Mouse (Mus musculus) midbrain, embryonic 11.5 days (tissue): ENCODE data around the gene Olfr1122. TPM values are rescaled to one million over a fixed set of nuclear protein-coding genes. Genes with fewer than 3 reads are reported as not detected.
"Not testable (repeated sequence)": the region's sequence is repeated elsewhere in the genome, so short reads cannot be mapped to it uniquely, and the experiment has no call there.

Source experiments
- ATAC-seq: fragments of 200-750 bp; cut with Nextera tagmentation; 2 replicates; pipeline ENCODE4 v1.8.0; 2017; ENCODE audit warnings: moderate TSS enrichment, moderate library complexity; ENCODE audit not compliant: low FRiP score
- DNase-seq: peaks from one replicate; pipeline ENCODE4 v3.0.0; 2015; ENCODE audit warnings: low spot score; ENCODE audit errors: missing footprints
- H3K27ac ChIP-seq: fragments of 300-500 bp; sonication (generic); 2 replicates; pipeline ENCODE4 v1.5.1; 2014; ENCODE audit warnings: low read depth, low read length
- H3K27me3 ChIP-seq: fragments of 300-500 bp; sonication (generic); 2 replicates; pipeline ENCODE4 v1.6.1; 2014; ENCODE audit warnings: mild to moderate bottlenecking, low read length, moderate library complexity, mixed read lengths; ENCODE audit not compliant: control insufficient read depth, insufficient read depth
- H3K36me3 ChIP-seq: fragments of 300-500 bp; sonication (generic); 2 replicates; pipeline ENCODE4 v1.6.1; 2014; ENCODE audit warnings: mild to moderate bottlenecking, low read length, moderate library complexity, mixed read lengths; ENCODE audit not compliant: control insufficient read depth, insufficient read depth
- H3K4me1 ChIP-seq: fragments of 300-500 bp; sonication (generic); 2 replicates; pipeline ENCODE4 v1.6.1; 2014; ENCODE audit warnings: low read length; ENCODE audit not compliant: control insufficient read depth, insufficient read depth
- H3K4me2 ChIP-seq: fragments of 300-500 bp; sonication (generic); 2 replicates; pipeline ENCODE4 v1.6.1; 2014; ENCODE audit warnings: mild to moderate bottlenecking, moderate library complexity
- H3K4me3 ChIP-seq: fragments of 300-500 bp; sonication (generic); 2 replicates; pipeline ENCODE4 v1.5.1; 2014; ENCODE audit warnings: low read depth, low read length
- H3K9ac ChIP-seq: fragments of 300-500 bp; sonication (generic); 2 replicates; pipeline ENCODE4 v1.6.1; 2014; ENCODE audit warnings: low read length
- H3K9me3 ChIP-seq: fragments of 300-500 bp; sonication (generic); 2 replicates; pipeline ENCODE4 v1.6.1; 2016; ENCODE audit warnings: low read length; ENCODE audit not compliant: control insufficient read depth
- WGBS: fragments of 180-500 bp; shearing (Covaris S2); extraction: QIAGEN DNeasy Blood & Tissue Kit; methylation state at CpG from one replicate; pipeline ENCODE4 v1.1.7; 2014; 5-methylcytosine and 5-hydroxymethylcytosine counted together
- polyA plus RNA-seq: library from polyadenylated mRNA; unstranded; fragments of >200 nt; fragmentation: Nextera tagmentation; extraction: Ambion mirVana; gene quantifications from 2 replicates; pipeline ENCODE4 v1.2.1, GENCODE M21; 2014

Gene Olfr1122
- not detected in 2 replicates for polyA plus RNA-seq

- Histone ChIP-seq H3K36me3 (no peaks in the 10 kb centered on the region), H3K4me2 (no peak within 1 kb of the TSS), H3K9ac (no peak within 1 kb of the TSS), H3K4me3 (no peak within 1 kb of the TSS), H3K27ac (no peak within 1 kb of the TSS), H3K27me3 (no peaks in the 10 kb centered on the region), H3K4me1 (no peaks in the 10 kb centered on the region), H3K9me3 (no peaks in the 10 kb centered on the region)
- DNase-seq (no peak), ATAC-seq (no peak)
- WGBS = 86% methylated on average over 2 of the region's 2 CpGs
Observed at GRCm38 (mm10) chr2:87385549-87385948, at the start of gene Olfr1122. TSS of gene Olfr1122 (plus strand) at chr2:87385849.

- no peak within 1 kb of the TSS for H3K27ac ChIP-seq
- DNase-seq (no peak), ATAC-seq (no peak)
- no peak within 1 kb of the TSS for H3K4me3 ChIP-seq
- H3K4me1 ChIP-seq = no peaks in the 10 kb centered on the region
- no peak within 1 kb of the TSS for H3K9ac ChIP-seq
- no peak within 1 kb of the TSS for H3K4me2 ChIP-seq
- no peaks in the 10 kb centered on the region for H3K9me3 ChIP-seq
- no peaks in the 10 kb centered on the region for H3K27me3 ChIP-seq
- 69% methylated on average over 2 of the region's 2 CpGs for WGBS
- H3K36me3 ChIP-seq = no peaks in the 10 kb centered on the region
Observed at GRCm38 (mm10) chr2:87354515-87354914, 31.1 kb upstream of the Olfr1122 start, which contains the start of gene Olfr1120. TSS of gene Olfr1120 (plus strand) at chr2:87354815.

GRCm38 (mm10) chr2:87360121-87360520 lies 25.5 kb upstream of the Olfr1122 start:
- not testable (repeated sequence) for H3K9me3 ChIP-seq, H3K9ac ChIP-seq, H3K4me2 ChIP-seq, H3K4me3 ChIP-seq, ATAC-seq, H3K27me3 ChIP-seq, H3K4me1 ChIP-seq, H3K27ac ChIP-seq, DNase-seq, H3K36me3 ChIP-seq
- 90% methylated on average over 2 of the region's 2 CpGs for WGBS

GRCm38 (mm10) chr2:87369595-87369994 lies 16.1 kb upstream of the Olfr1122 start, which contains the start of gene Olfr1121:
TSS of gene Olfr1121 (plus strand) at chr2:87369895.
- ATAC-seq (no peak), DNase-seq (no peak)
- H3K4me3 ChIP-seq = no peak within 1 kb of the TSS
- 42% methylated on average over 1 of the region's 1 CpGs for WGBS
- no peak within 1 kb of the TSS for H3K4me2 ChIP-seq
- H3K36me3 ChIP-seq = no peaks in the 10 kb centered on the region
- H3K27ac ChIP-seq = no peak within 1 kb of the TSS
- no peaks in the 10 kb centered on the region for H3K9me3 ChIP-seq
- no peaks in the 10 kb centered on the region for H3K4me1 ChIP-seq
- no peaks in the 10 kb centered on the region for H3K27me3 ChIP-seq
- no peak within 1 kb of the TSS for H3K9ac ChIP-seq

- no peak for ATAC-seq
- Histone ChIP-seq H3K27ac (no peak overlapping the region), H3K36me3 (no peaks in the 10 kb centered on the region), H3K4me2 (no peak overlapping the region), H3K9ac (no peak overlapping the region), H3K9me3 (no peaks in the 10 kb centered on the region), H3K27me3 (no peaks in the 10 kb centered on the region), H3K4me1 (no peaks in the 10 kb centered on the region), H3K4me3 (no peak overlapping the region)
- no peak for DNase-seq
- WGBS = 91% methylated on average over 4 of the region's 4 CpGs
Observed at GRCm38 (mm10) chr2:87371726-87372125, 13.9 kb upstream of the Olfr1122 start.

DNA sequence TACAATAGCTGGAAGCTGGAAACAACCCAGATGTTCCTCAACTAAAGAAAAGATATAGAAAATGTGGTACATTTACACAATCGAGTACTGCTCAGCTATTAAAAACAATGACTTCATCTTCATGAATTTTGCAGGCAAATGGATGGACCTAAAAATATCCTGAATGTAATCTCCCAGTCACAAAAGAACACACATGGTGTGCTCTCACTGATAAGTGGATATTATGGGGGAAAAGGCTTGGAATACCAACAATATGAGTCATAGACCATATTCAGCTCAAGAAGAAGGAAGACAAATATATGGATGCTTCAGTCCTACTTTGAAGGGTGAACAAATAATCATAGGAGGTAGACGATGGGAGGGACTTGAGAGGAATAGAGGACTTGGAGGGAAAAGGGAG lies 1.7 kb upstream of the Olfr1122 start:
- Histone ChIP-seq H3K4me3 (no peak overlapping the region), H3K27ac (no peak overlapping the region), H3K27me3 (no peaks in the 10 kb centered on the region), H3K9me3 (no peaks in the 10 kb centered on the region), H3K9ac (no peak overlapping the region), H3K4me2 (no peak overlapping the region), H3K4me1 (no peaks in the 10 kb centered on the region), H3K36me3 (no peaks in the 10 kb centered on the region)
- no peak for DNase-seq
- WGBS = 83% methylated on average over 2 of the region's 2 CpGs
- no peak for ATAC-seq

- 87% methylated on average over 5 of the region's 5 CpGs for WGBS
- not testable (repeated sequence) for H3K27me3 ChIP-seq, H3K9me3 ChIP-seq, H3K9ac ChIP-seq, H3K4me3 ChIP-seq, H3K4me1 ChIP-seq, DNase-seq, H3K4me2 ChIP-seq, H3K36me3 ChIP-seq, H3K27ac ChIP-seq
- ATAC-seq = peak; percentile 61
Observed at GRCm38 (mm10) chr2:87393605-87394004, 8.0 kb downstream of the Olfr1122 start.

DNA sequence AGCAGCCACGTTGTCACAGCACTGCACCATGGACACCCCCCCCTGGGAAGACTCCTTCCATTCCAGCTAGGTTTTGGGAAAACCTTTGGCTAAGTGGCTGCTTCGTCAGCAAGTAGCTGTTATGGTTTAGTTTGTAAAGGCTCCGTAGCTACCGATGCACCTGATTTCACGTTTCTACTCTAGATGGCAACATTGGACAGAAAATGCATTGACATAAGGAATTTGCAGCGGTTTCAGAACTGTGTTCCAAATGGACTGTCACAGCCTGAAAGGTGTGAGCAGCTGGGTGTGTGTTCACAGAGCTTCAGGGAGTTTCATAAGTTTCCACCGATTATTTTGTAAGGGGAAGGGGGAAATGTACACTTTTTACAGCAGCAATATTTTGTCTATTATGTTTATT lies 9.0 kb downstream of the Olfr1122 start:
- H3K4me1 ChIP-seq, H3K9ac ChIP-seq, H3K27ac ChIP-seq, H3K4me2 ChIP-seq, DNase-seq, H3K9me3 ChIP-seq, H3K27me3 ChIP-seq, H3K36me3 ChIP-seq, ATAC-seq, H3K4me3 ChIP-seq: not testable (repeated sequence)
- WGBS = 85% methylated on average over 7 of the region's 7 CpGs

- ATAC-seq (no peak), DNase-seq (no peak)
- WGBS = 79% methylated on average over 1 of the region's 1 CpGs
- Histone ChIP-seq H3K27me3 (no peaks in the 10 kb centered on the region), H3K27ac (no peak within 1 kb of the TSS), H3K4me2 (no peak within 1 kb of the TSS), H3K9ac (no peak within 1 kb of the TSS), H3K36me3 (no peaks in the 10 kb centered on the region), H3K9me3 (no peaks in the 10 kb centered on the region), H3K4me1 (no peaks in the 10 kb centered on the region), H3K4me3 (no peak within 1 kb of the TSS)
Observed at GRCm38 (mm10) chr2:87416335-87416734, 30.7 kb downstream of the Olfr1122 start, which contains the start of gene Olfr1123. TSS of gene Olfr1123 (plus strand) at chr2:87416635.
